Mouse (Mus musculus): Measurements from ENCODE around the gene Adh5.

DNA sequence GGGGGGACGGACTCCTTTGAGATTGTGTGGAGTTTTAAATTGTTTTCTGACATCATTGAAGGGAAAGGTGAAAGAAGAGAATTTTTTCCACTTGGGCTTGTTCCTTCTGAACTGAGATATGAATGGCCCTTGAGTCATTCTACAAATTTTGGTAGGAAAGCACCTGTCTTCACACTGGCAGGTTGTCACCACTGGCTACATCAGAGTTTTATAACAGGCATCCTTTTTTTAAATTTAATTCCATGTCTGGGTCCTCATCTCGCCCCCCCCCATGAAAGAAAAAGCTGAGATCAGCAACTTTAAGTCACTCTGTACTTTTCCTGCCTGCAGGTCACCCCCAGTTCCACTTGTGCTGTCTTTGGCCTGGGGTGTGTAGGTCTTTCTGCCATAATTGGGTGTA is 19.2 kb upstream of the Adh5 start:
- TF ChIP-seq CTCF (IDR thresholded peaks at IDR 0.05; ENCODE audit: low read depth, low read length), result no peak
- no peak for TF ChIP-seq GATA1 (IDR thresholded peaks at IDR 0.05; ENCODE audit: borderline replicate concordance, low read length)
- TF ChIP-seq TAL1 (conservative IDR thresholded peaks at IDR 0.05; ENCODE audit: low read depth, low read length), result no peak
- no peak for TF ChIP-seq POLR2AphosphoS5 (IDR thresholded peaks at IDR 0.05; ENCODE audit: insufficient replicate concordance, low read depth, low read length)
